Mouse (Mus musculus): ENCODE results near the gene Sept1. TPM values are rescaled to one million over a fixed set of nuclear protein-coding genes. Genes with fewer than 3 reads are reported as not detected.

The Sept1 gene
- total and polyA plus RNA-seq, 3 experiments: 30.6 to 116 TPM; not detected in 1

DNA sequence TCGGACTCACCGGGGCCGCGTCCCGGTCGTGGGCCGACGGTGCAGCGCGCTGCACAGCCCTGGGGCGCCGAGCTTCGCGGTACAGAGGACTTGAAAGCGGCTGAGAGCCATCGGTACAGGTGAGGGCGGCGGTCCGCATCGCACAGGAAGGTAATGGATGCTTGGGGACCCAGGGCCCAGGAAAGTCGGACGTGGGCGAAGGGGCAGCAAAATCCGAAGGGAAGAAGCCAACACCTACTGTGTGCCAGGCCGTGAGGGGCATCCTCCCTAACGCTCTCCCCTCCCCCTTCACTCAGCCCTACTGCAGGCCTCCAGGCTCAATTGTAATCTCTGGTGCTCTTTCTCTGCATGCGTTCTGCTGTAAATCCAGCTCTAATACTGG, 429 bp upstream of the Sept1 start:
- H3K9ac ChIP-seq (ENCODE audit: control insufficient read depth, low read depth, low read length, poor library complexity, severe bottlenecking): peak overlapping the region; percentile 94
- H3K27me3 ChIP-seq (ENCODE audit: control insufficient read depth in 1 of 2, insufficient read depth in 2 of 2, low read length in 2 of 2): no peaks in the 10 kb centered on the region
- TF ChIP-seq ZKSCAN1 (IDR thresholded peaks at IDR 0.05; ENCODE audit: low read depth, low read length): peak; percentile 91
- no peak for TF ChIP-seq E2F4 (IDR thresholded peaks at IDR 0.05; ENCODE audit: borderline replicate concordance, low read depth, low read length)
- peak; percentile 15; the same call in 1 of the 2 replicates for TF ChIP-seq MXI1 (IDR thresholded peaks at IDR 0.05; ENCODE audit: low read depth, low read length)
- H3K79me2 ChIP-seq (ENCODE audit: control insufficient read depth, insufficient read depth, low read length, poor library complexity): peaks cover 37% of the 10 kb centered on the region
- peak overlapping the region; percentile 74 for H3K27ac ChIP-seq (ENCODE audit: control insufficient read depth, low read depth, low read length)
- peaks cover 0 to 14% of the 10 kb centered on the region in 2 experiments; a peak in 3 of 4 replicates for H3K36me3 ChIP-seq (ENCODE audit: control insufficient read depth in 1 of 2, insufficient read depth in 2 of 2, low read length in 2 of 2)
- peak; percentile 71 for DNase-seq (ENCODE audit: low read depth, low spot score)
- H3K4me3 ChIP-seq (ENCODE audit: control insufficient read depth in 1 of 2, insufficient read depth in 1 of 2, low read depth in 2 of 2, low read length in 2 of 2): peak overlapping the region; percentile 80 to 83
- H3K4me1 ChIP-seq (ENCODE audit: control insufficient read depth in 1 of 2, insufficient read depth in 2 of 2, low read length in 2 of 2): peaks cover 2 to 20% of the 10 kb centered on the region in 2 experiments; a peak in 3 of 4 replicates
- H3K9me3 ChIP-seq (replicated peaks; ENCODE audit: insufficient read depth, low read length): no peaks in the 10 kb centered on the region

DNA sequence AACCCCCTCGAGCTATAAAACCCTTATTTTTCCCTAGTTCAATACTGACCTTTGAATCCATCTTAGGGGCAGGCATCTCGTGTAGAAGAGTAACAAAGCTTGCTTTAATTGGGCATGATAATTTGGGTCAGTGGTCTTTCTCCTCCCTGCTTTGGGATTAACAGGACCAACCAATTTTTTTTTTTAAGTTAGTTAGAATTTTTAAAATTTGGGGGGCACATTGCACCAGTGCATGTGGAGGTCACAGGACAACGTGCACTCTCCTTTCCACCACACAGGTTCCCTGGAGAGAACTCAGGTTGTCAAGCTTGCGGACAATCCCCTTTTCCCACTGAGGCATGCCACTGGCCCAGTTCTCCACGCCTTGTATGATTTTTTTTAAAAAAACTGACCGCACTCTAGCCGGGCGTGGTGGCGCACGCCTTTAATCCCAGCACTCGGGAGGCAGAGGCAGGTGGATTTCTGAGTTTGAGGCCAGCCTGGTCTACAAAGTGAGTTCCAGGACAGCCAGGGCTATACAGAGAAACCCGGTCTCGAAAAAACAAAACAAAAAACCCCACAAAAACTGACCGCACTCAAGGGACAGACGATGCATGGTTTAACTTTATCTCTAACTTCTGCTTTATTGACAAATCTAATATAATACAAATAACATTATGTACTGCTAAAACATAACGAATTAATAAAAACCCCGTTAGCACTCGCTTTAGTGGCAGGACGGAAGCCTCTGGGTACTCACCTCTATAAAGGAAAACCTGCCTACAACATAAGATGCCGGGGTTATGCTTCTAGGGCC, 906 bp downstream of the Sept1 start:
- no peak for DNase-seq (ENCODE audit: low read depth, low spot score)
- Histone ChIP-seq H3K9ac (ENCODE audit: control insufficient read depth, low read depth, low read length, poor library complexity, severe bottlenecking) (peak overlapping the region; percentile 94), H3K4me3 (ENCODE audit: control insufficient read depth in 1 of 2, insufficient read depth in 1 of 2, low read depth in 2 of 2, low read length in 2 of 2) (peak overlapping the region; percentile 80 to 83), H3K79me2 (ENCODE audit: control insufficient read depth, insufficient read depth, low read length, poor library complexity) (peaks cover 37% of the 10 kb centered on the region), H3K9me3 (replicated peaks; ENCODE audit: insufficient read depth, low read length) (no peaks in the 10 kb centered on the region), H3K27me3 (ENCODE audit: control insufficient read depth in 1 of 2, insufficient read depth in 2 of 2, low read length in 2 of 2) (no peaks in the 10 kb centered on the region), H3K4me1 (ENCODE audit: control insufficient read depth in 1 of 2, insufficient read depth in 2 of 2, low read length in 2 of 2) (peaks cover 2 to 20% of the 10 kb centered on the region in 2 experiments; a peak in 3 of 4 replicates), H3K36me3 (ENCODE audit: control insufficient read depth in 1 of 2, insufficient read depth in 2 of 2, low read length in 2 of 2) (peaks cover 0 to 14% of the 10 kb centered on the region in 2 experiments; a peak in 3 of 4 replicates), H3K27ac (ENCODE audit: control insufficient read depth, low read depth, low read length) (peak overlapping the region; percentile 74)
- no peak for TF ChIP-seq HCFC1 (IDR thresholded peaks at IDR 0.05; ENCODE audit: low read depth, low read length)
- no peak for TF ChIP-seq JUND (IDR thresholded peaks at IDR 0.05; ENCODE audit: low read depth, low read length)
- no peak for TF ChIP-seq TCF12 (IDR thresholded peaks at IDR 0.05; ENCODE audit: low read depth, low read length)
- TF ChIP-seq E2F4 (IDR thresholded peaks at IDR 0.05; ENCODE audit: borderline replicate concordance, low read depth, low read length): no peak
- TF ChIP-seq MYC (IDR thresholded peaks at IDR 0.05; ENCODE audit: low read depth, low read length): peak; percentile 68; the same call in 1 of the 2 replicates
- TF ChIP-seq POLR2A (IDR thresholded peaks at IDR 0.05; ENCODE audit: control insufficient read depth in 1 of 2, insufficient read depth in 1 of 2, low read depth in 1 of 2, low read length in 2 of 2, poor library complexity in 1 of 2): no peak; a peak in 1 of 4 replicates
- peak; percentile 59; the same call in 1 of the 2 replicates for TF ChIP-seq SIN3A (IDR thresholded peaks at IDR 0.05; ENCODE audit: low read length)
- peak; percentile 84 for TF ChIP-seq ZMIZ1 (IDR thresholded peaks at IDR 0.05; ENCODE audit: low read depth, low read length)
- TF ChIP-seq RCOR1 (IDR thresholded peaks at IDR 0.05; ENCODE audit: low read depth, low read length): no peak
- no peak for TF ChIP-seq CTCF (IDR thresholded peaks at IDR 0.05 in 2 of 3, conservative IDR thresholded peaks at IDR 0.05 in 1 of 3; ENCODE audit: control insufficient read depth in 1 of 3, insufficient read depth in 1 of 3, low read depth in 2 of 3, low read length in 3 of 3, poor library complexity in 1 of 3, severe bottlenecking in 1 of 3)
- TF ChIP-seq UBTF (IDR thresholded peaks at IDR 0.05; ENCODE audit: borderline replicate concordance, insufficient read depth, low read depth, low read length): no peak
- TF ChIP-seq ZNF384 (IDR thresholded peaks at IDR 0.05; ENCODE audit: low read depth, low read length): peak; percentile 64
- TF ChIP-seq MAZ (IDR thresholded peaks at IDR 0.05; ENCODE audit: low read depth, low read length): no peak
- TF ChIP-seq EP300 (IDR thresholded peaks at IDR 0.05; ENCODE audit: low read depth in 1 of 2, low read length in 2 of 2): peak in 1 of 2 experiments; percentile 18; a peak in 3 of 4 replicates
- TF ChIP-seq RAD21 (IDR thresholded peaks at IDR 0.05; ENCODE audit: low read depth, low read length): no peak
- TF ChIP-seq ETS1 (IDR thresholded peaks at IDR 0.05; ENCODE audit: low read depth, low read length): no peak
- peak; percentile 56; the same call in 1 of the 2 replicates for TF ChIP-seq MXI1 (IDR thresholded peaks at IDR 0.05; ENCODE audit: low read depth, low read length)
- no peak for TF ChIP-seq SMC3 (IDR thresholded peaks at IDR 0.05; ENCODE audit: low read depth, low read length)
- no peak for TF ChIP-seq KAT2A (conservative IDR thresholded peaks at IDR 0.05; ENCODE audit: low read depth, low read length)
- TF ChIP-seq MAX (IDR thresholded peaks at IDR 0.05; ENCODE audit: low read length): peak; percentile 42
- TF ChIP-seq ZC3H11A (IDR thresholded peaks at IDR 0.05; ENCODE audit: low read depth, low read length): no peak
- no peak for TF ChIP-seq GATA1 (IDR thresholded peaks at IDR 0.05; ENCODE audit: low read depth, low read length)
- no peak for TF ChIP-seq ZKSCAN1 (IDR thresholded peaks at IDR 0.05; ENCODE audit: low read depth, low read length)
- TF ChIP-seq POLR2AphosphoS2 (IDR thresholded peaks at IDR 0.05; ENCODE audit: low read length): no peak
- no peak for TF ChIP-seq ELF1 (IDR thresholded peaks at IDR 0.05; ENCODE audit: low read depth, low read length)
- TF ChIP-seq CHD1 (IDR thresholded peaks at IDR 0.05; ENCODE audit: low read depth, low read length): peak; percentile 92; the same call in 1 of the 2 replicates

All from MEL (cell line).